Mouse (Mus musculus) small intestine, adult 2 months (tissue): ENCODE measurements at regions not wholly inside any gene's neighbourhood (a gene's known extent, or its start where the extent isn't known, plus 50 kb on each side); places are given as distances from the start of the nearest gene placed in this dataset.

Experiments
- CTCF ChIP-seq: fragments of 200-500 bp; IDR thresholded peaks from 2 replicates; pipeline ENCODE4 v1.5.1; 2012; ENCODE audit warnings: low read depth, mild to moderate bottlenecking, control low read depth, inconsistent platforms, low read length, moderate library complexity, mixed read lengths; ENCODE audit not compliant: insufficient replicate concordance, insufficient read length; ENCODE audit errors: extremely low read depth
- POLR2A ChIP-seq: fragments of 200-500 bp; IDR thresholded peaks from 2 replicates; pipeline ENCODE4 v1.6.1; 2012; ENCODE audit warnings: low read depth, mild to moderate bottlenecking, control low read depth, inconsistent platforms, low read length, moderate library complexity

- no peak for TF ChIP-seq POLR2A
- TF ChIP-seq CTCF, result no peak
Measured at GRCm38 (mm10) chr12:29391756-29392155, 136.4 kb upstream of the Myt1l start.
